Mouse (Mus musculus): ENCODE measurements around the gene Vmn2r89.
"Not testable (repeated sequence)": the region's sequence is repeated elsewhere in the genome, so short reads cannot be mapped to it uniquely, and the experiment has no call there.

The Vmn2r89 gene

DNA sequence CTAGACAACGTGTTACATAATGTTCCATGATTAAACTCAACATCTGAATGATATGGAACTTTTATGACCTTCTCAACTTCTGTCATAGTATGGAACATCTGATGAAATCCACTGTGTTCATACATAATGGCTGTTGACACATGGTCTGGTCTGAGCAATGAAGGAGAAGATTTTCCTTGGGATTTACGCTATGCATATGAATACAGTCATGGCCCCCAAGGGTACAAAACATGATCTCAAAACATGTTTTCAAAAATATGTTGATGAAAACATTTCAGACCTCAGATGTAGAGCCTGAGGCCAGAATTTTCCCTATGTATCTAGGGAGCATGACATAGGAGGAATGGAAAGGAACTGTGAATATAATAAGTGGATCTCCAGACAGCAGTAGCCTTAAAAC is at the start of gene Vmn2r89:
Gene Vmn2r89 (plus strand): TSS at position 301 of the 400 bp plus-strand sequence.
- not testable (repeated sequence) for DNase-seq (ENCODE audit: low spot score in 2 of 2)

DNA sequence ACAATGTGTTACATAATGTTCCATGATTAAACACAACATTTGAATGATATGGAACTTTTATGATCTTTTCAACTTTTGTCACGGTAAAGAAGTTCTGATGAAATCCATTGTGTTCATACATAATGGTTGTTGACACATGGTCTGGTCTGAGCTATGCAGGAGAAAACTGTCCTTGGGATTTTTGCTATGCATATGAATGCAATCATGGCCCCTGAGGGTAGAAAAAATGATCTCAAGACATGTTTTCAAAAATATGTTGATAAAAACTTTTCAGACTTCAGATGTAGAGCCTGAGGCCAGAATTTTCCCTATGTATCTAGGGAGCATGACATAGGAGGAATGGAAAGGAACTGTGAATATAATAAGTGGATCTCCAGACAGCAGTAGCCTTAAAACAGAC is 41.1 kb upstream of the Vmn2r89 start, which contains the start of gene Vmn2r88:
Gene Vmn2r88 (plus strand): TSS at position 301 of the 400 bp plus-strand sequence.
- no peak for DNase-seq (ENCODE audit: low spot score in 2 of 2)

- DNase-seq (ENCODE audit: low spot score in 2 of 2), result no peak
Observed at GRCm38 (mm10) chr14:51423885-51424284, 27.8 kb upstream of the Vmn2r89 start.

DNA sequence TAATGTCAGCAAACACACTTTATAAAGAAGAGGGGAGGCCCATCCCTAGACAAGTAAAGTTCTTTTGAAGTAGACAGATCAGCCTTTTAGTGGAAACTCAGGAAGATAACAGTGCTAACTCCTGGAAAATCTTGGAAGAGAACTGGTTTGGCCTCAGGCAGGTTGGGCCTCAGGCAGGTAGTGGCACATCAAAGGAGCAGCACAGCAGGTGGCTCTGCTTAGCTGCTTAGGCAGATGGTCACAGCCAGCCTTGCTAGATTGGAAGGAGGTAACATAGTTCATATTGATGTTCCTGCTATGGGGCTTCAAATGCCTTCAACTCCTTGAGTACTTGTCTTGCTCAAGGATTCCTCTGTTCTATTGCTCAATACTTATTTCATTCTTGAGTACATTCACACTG is 21.5 kb upstream of the Vmn2r89 start:
- DNase-seq (ENCODE audit: low spot score in 2 of 2), result not testable (repeated sequence)

DNA sequence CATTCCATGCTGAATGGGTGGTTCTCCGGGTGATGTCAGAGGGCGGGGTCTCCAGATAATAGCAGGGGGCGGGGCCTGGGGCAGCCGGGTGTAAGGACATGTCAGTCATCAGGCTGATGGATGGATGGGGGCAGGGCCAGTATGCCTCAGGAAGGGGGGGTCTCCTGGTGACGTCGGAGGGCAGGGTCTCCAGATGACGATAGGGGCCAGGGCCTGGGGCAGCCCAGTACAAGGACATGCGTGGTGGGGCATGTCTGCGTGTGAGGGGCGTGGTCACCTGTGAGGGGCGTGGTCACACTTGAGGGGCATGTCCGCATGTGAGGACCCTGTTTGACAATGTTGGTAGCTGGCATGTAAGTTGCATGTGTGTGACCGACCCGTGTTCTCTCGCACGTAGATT is 17.1 kb upstream of the Vmn2r89 start:
- DNase-seq (ENCODE audit: low spot score in 2 of 2), result no peak

DNA sequence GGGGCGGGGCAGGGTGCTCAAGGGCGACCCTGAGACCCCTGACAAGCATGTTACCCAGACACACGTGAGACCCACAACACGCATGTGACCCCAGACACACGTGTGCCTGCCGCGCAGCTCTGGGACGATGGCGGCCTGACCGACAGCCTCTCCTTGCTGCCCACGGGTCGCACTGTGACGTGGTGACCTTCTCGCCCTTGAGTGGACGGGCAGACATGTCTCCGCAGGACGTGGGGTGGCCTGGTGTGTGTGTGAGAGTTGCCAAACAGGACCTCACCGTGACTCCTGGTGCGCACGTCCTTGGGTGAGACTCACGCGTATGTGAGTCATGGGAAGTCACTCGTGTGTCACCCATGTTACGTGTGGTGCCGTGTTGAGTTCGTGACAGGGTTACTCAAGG is 16.6 kb upstream of the Vmn2r89 start:
- DNase-seq (ENCODE audit: low spot score in 2 of 2), result no peak

DNA sequence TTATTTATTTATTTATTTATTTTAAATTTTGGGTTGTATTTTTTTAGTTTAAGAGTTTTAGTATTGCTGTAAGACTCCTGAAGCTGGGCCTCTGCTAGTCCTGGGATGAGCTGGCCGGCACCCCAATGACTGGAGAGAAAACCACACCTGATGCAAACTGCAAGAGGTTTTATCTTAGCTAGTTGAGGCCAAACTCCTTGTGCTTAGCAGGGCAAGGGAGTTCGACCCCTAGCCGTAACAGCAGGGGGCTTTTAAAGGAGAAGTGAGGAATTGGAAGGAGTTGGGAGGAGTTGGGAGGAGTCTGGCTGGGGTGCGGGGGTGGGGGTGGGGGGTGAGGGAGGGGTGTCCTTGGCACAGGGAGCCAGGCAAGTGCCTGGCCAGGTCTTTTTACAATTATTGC is 12.7 kb upstream of the Vmn2r89 start:
- DNase-seq (ENCODE audit: low spot score in 2 of 2), result no peak

DNA sequence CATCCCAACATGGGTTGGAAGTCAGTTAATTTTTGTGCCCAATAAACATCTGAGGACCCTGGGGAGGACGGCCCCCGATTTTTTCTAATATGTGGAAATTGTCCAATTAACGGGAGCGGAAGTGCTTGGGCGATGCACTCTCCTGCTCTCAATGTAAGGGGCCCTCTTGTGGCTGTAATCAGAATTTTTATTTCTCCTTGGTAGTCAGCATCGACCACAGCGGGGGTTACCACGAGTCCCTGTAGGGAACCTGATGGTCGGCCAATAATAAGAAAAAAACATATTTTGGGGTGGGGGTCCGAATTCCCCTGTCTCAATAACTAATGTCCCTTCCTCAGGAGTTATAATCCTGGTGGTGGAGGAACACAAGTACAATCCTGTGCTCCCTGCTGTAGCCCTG is 28.6 kb downstream of the Vmn2r89 start:
- not testable (repeated sequence) for DNase-seq (ENCODE audit: low spot score in 2 of 2)

DNA sequence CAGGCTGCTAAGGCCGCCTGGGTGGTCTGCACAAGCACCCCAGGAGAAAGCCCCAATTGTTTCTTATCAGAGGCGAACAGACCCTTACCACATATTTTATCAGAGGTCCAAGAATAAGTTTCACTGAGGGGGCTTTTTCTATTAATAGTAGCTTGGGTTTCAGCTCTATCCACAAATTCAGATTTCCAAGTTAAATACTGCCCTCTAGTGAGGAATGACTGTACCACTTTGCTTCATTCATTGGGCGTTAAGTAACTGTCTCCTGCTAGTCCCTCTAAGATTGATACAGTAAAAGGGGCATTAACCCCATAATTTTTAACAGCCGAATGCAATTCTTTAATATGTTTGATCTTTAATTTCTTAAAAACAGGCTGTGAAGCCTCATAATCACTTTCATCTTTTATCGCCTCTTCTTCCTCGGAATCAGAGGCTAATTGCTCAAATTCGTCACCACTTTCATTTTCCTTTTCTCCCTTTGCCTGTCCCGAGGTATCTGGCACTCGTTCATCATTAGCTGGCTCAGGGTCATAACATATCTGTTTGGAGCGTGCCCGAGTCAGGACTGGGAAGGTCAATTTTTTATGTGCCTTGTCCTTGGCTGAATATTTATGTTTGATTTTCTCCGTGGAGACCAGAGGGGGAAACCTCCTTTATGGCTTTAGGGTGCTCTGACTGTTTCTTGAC is 29.8 kb downstream of the Vmn2r89 start:
- not testable (repeated sequence) for DNase-seq (ENCODE audit: low spot score in 2 of 2)

GRCm38 (mm10) chr14:51482051-51482715 is 30.5 kb downstream of the Vmn2r89 start:
- no peak for DNase-seq (ENCODE audit: low spot score in 2 of 2)

DNA sequence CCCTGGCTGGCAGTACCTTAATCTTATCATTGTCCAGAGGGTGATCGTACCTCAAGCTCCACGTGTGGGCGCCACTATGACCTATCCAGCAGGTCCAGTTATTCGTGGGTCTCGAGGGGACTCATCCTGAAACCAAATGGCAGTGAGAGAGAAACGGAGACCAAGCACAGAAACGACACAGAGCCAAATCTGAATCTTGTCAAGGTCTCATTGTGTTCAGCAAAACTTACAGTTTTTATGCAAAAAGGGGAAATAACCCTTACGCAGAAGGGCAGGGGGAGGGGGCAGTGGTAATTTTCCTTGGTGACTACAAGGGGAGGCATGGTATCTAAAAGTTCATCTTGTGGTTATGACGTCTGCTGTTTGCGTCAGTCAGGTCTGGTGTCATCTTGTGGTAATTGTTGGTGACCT is 31.3 kb downstream of the Vmn2r89 start:
- DNase-seq (ENCODE audit: low spot score in 2 of 2), result not testable (repeated sequence)

DNA sequence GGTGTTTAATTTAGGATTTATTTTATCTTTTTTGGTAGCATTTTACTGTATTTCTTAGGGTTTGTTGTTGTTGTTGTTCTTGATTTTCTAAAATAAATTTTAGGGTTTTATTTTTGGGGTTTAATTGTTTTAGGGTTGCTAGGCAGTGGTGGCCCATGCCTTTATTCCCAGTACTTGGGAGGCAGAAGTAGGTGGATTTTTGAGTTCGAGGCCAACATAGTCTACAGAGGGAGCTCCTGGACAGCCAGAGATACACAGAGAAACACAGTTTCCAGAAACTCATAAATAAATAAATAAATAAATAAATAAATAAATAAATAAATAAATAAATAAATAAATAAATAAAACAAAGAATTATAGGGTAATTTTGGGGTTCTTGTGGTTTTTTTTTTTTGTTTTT is 32.0 kb downstream of the Vmn2r89 start:
- no peak for DNase-seq (ENCODE audit: low spot score in 2 of 2)

GRCm38 (mm10) chr14:51486111-51486510 is 34.5 kb downstream of the Vmn2r89 start:
- DNase-seq (ENCODE audit: low spot score in 2 of 2), result no peak

DNA sequence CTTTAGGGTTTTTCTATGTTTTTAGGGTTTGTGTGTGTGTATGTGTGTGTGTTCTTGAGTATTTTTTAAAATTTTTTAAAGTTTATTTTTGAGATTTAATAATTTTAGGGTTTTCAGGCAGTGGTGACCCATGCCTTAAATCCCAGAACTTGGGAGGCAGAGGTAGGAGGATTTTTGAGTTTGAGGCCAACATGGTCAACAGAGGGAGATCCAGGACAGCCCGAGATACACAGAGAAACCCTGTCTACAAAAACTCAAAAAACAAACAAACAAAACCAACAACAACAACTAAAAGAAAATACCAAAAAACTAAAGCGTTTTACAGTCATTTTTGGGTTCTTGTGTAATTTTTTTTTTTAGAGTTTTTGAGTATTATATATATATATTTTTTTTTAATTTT is 44.1 kb downstream of the Vmn2r89 start:
- DNase-seq (ENCODE audit: low spot score in 2 of 2), result no peak

GRCm38 (mm10) chr14:51496955-51497354 is 45.3 kb downstream of the Vmn2r89 start:
- DNase-seq (ENCODE audit: low spot score in 2 of 2), result no peak

GRCm38 (mm10) chr14:51497958-51498357 is 46.3 kb downstream of the Vmn2r89 start:
- DNase-seq (ENCODE audit: low spot score in 2 of 2), result no peak

- no peak for DNase-seq (ENCODE audit: low spot score in 2 of 2)
Observed at GRCm38 (mm10) chr14:51499707-51500275, 48.1 kb downstream of the Vmn2r89 start.

GRCm38 (mm10) chr14:51500461-51500860 is 48.8 kb downstream of the Vmn2r89 start:
- DNase-seq (ENCODE audit: low spot score in 2 of 2), result no peak

GRCm38 (mm10) chr14:51507416-51507815 is 55.8 kb downstream of the Vmn2r89 start:
- no peak for DNase-seq (ENCODE audit: low spot score in 2 of 2)

Data from spleen, postnatal 14 days (tissue).